Mouse (Mus musculus): ENCODE measurements around the gene Cadm1.

Cadm1 gene

GRCm38 (mm10) chr9:47802527-47802926 lies 272.6 kb downstream of the Cadm1 start:
- DNase-seq (ENCODE audit: low spot score in 2 of 2) = no peak

GRCm38 (mm10) chr9:47803531-47804105 lies 273.6 kb downstream of the Cadm1 start:
- DNase-seq (ENCODE audit: low spot score in 2 of 2) = no peak

DNA sequence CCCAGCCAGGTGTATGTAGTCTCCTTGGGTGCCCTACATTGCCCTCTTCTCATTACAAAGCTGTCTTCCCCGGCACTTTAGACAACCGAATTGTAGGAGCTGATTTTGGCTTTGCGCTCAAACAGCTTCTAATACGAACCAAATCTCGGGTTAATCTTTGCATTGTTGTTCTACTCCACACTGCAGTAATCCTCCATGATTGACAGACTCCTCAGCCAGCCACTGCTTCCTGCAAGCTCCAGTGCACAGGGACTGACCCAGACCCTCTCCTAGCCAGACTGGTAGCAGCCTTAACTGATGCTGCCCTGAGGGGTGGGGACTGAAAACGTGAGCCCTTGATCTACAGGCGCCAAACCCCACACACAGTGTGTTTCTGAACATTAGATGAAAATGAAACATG lies 275.7 kb downstream of the Cadm1 start:
- no peak for DNase-seq (ENCODE audit: low spot score in 2 of 2)

DNA sequence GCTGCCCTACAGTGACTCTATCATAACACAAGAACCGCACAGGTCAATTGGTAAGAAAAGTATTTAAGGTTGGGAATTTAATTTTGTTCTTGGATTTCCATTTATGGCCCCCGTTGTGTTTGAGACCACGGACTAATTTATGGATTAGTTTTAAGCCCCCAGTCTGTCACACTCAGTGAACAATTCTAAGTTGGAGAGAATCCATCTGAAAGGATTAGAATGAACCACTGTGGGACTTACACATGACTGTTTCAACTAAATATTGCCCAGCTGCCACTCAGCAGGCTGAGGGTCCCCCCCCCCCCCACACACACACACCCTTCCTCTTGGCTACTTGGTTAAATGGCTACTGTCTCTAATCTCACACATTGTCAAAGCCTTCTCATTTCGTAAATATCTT lies 295.7 kb downstream of the Cadm1 start:
- no peak for DNase-seq (ENCODE audit: low spot score in 2 of 2)

- DNase-seq (ENCODE audit: low spot score in 2 of 2) = no peak
Measured at GRCm38 (mm10) chr9:47828762-47829161, 298.8 kb downstream of the Cadm1 start.

DNA sequence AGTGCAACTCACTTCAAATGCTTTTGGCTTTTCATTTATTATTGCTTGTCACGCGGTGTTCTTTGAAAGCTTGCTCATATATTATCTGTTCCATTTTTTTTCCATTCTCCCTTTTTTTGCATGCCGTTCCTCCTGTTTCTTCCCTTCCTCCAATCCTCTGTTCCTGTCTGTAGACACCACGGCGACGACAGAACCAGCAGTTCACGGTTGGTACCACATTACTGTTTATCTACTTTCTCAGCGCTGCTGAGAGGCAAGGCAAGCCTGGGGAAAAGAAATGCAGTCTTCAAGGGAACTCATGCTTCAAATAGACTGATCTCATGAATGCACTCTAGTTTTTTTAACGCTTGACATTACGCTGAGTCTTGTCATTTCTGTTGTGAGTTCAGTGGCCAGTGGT lies 299.2 kb downstream of the Cadm1 start:
- DNase-seq (ENCODE audit: low spot score in 2 of 2) = no peak

DNA sequence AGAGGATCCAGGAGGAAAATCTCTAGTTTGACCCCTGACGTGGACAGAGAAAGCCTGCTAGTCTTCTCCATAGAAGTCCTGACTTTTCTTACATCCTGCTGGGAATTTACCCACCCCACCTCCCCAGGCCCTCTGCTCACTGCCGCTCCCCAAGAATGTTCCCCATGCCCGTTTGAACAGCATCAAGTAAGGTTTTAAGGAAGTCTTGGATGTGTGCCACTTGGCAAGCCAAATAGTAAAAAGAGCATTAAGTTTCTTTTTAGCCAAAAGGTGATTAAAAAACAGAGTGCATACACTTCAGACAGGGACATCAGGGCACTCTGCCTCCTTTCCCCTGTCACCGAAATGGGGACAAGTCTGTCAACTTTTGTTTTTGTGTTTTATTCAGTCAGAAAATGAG lies 299.9 kb downstream of the Cadm1 start:
- no peak for DNase-seq (ENCODE audit: low spot score in 2 of 2)

DNA sequence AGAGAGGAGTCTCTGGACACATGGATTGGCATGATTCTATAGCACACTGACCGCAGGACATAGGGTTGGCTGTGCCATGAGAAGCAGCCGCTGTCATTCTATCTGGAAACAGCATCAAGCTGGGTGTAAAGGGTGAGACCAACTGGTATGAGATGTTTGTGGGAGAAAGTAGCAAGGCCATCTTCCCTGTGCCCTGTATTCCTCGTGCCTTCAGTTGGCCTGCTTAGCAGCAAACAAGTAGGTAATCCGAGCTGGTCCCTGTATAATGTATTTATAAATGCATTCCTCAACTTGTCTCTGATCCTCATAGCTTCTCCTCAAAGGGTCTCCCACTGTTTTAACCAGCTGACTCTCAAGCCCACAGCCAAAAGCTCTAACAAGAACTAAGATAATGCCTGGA lies 301.4 kb downstream of the Cadm1 start:
- DNase-seq (ENCODE audit: low spot score in 2 of 2) = no peak

- no peak for DNase-seq (ENCODE audit: low spot score in 2 of 2)
Measured at GRCm38 (mm10) chr9:47838170-47838569, 308.2 kb downstream of the Cadm1 start.

- DNase-seq (ENCODE audit: low spot score in 2 of 2) = no peak
Measured at GRCm38 (mm10) chr9:47838890-47839691, 309.1 kb downstream of the Cadm1 start.

DNA sequence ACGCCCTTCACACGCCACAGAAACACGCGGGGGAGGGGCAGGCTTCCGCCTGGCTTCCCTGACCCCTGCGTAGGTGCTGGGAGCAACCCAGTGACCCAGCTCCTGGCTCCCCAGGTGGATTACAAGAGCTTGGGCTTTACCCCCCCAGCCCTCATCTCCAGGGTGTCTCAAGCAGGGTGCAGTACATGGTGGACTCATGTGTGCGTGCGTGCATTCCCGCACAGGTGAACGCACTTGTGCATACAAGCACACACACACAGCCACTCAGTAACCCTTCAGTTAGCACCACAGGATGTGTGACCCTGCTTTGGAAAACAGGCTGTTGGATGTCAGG lies 309.7 kb downstream of the Cadm1 start:
- DNase-seq (ENCODE audit: low spot score in 2 of 2) = no peak

DNA sequence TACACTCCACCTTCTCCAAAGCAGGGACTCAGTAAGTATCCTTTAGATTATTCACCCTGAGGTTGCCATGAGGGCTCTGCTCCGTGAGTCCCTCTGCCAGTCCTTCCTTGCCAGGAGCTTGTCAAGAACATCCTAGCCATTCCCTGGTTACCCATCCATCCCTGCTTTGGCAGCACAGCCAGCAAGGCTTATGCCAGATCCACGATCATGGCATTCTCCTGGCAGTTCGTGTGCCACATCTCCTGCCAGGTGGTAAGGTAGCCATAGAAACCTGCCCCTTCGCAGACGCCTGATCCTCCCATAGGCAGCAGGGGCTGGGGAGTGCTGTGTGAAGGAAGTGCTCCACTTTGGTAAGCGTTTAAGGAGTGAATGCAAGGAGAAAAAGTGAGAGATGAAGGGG lies 313.4 kb downstream of the Cadm1 start:
- no peak for DNase-seq (ENCODE audit: low spot score in 2 of 2)

- DNase-seq (ENCODE audit: low spot score in 2 of 2) = no peak
Measured at GRCm38 (mm10) chr9:47846275-47846674, 316.3 kb downstream of the Cadm1 start.

- DNase-seq (ENCODE audit: low spot score in 2 of 2) = no peak
Measured at GRCm38 (mm10) chr9:47846926-47847325, 317.0 kb downstream of the Cadm1 start.

- no peak for DNase-seq (ENCODE audit: low spot score in 2 of 2)
Measured at GRCm38 (mm10) chr9:47847797-47848196, 317.8 kb downstream of the Cadm1 start.

DNA sequence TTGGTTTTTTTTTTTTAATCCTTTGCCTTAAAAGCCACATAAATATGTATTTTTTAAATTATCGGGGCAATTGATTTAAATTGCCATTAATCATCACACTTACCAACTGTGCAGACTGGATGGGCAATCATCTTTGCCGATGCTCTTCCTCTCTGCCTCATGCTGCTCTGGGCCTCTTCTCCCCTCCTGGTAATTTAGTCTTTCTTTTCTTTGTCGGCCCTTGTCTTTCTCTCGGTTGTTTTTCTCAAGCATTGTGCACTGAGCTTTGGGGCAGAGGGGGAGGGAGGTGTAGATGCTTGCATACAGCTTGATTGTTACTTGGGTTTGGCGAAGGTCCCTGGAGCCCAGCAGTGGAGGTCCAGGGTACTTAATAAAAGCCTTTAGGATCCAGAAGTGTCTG lies 318.8 kb downstream of the Cadm1 start:
- no peak for DNase-seq (ENCODE audit: low spot score in 2 of 2)

- no peak for DNase-seq (ENCODE audit: low spot score in 2 of 2)
Measured at GRCm38 (mm10) chr9:47856311-47856710, 326.3 kb downstream of the Cadm1 start.

DNA sequence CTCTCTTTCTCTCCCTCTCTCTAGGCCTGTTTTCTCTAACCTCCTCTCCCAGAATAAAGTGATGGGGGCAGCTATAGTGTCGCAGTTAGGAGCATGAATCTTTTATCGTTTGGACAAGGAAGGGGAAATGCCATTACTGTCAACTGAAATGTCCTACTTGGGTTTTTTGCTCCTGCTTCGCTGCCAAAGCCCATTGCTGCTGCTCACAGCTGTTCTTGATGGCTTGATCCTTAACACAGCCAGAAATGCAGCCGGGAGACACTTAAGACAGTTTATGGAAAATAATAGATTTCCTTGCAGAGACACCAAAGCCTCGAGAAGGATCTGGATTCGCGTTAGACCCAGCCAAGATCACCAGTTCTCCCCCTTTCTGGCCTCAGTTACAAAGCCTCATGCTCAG lies 327.3 kb downstream of the Cadm1 start:
- no peak for DNase-seq (ENCODE audit: low spot score in 2 of 2)

DNA sequence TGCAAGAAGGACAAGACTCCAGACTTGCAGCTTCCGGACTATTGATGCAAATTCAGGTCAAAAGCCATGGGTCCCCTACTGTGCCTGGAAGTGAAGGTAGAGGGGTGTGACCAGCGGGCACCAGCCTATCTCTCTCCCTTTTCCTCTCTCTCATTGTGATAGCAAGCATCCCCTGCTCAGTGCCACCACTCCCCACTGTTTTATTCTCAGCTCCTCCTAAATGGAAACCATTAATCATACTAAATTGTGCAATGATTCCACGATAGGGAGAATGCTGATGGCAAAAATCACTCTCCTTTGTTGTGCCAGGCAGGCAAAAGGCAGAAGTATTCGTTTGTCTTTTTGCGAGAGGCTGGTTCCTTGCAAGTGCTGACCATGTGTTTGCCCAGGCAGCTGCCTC lies 328.2 kb downstream of the Cadm1 start:
- no peak for DNase-seq (ENCODE audit: low spot score in 2 of 2)

DNA sequence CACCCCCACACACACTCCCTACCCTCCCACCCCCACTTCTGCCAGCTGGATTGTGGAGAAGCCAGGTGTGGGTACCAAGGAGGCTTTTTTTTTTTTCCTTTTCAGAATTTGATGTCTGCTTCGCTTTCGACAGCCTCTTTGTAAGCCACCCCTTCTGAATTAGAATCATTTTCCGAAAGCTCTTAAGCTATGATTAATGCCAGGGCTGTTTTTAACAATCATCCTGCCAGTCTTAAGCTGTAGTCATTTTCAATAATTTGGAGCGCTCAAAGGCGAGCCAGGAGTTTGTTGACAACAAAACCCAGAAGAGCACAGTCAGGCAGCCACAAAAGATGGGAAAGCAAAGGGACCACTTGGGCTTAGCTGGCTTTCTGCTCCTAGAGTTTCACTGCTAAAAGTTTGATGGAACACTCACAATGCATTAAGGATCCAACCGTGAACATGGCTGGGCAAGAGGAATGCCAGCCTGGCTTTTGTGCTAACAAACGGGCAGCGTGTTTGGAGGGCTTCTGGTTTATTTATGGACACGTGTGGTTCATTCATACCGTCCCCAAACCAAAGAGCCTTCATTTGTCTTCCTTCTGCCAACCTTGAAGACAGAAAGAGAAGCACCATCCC lies 328.9 kb downstream of the Cadm1 start:
- DNase-seq (ENCODE audit: low spot score in 2 of 2) = no peak

DNA sequence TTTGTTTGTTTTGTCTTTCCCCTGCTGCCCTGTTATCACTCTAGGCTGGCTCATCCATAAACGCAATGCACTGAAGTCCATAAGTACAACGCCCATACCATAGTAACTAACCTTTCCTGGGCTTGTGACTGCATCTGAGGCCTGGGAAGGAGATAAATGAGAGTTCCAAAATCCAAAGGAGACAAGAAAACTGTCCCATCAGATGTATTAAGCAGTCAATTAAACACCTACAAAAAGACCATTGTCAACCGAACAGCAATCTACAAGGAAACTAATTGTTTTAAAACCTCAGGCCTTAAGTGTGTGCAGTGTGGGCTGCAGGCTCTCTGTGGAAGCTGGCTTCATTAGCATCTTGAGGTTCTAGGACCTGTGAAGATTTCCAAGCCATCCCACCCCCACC lies 331.0 kb downstream of the Cadm1 start:
- no peak for DNase-seq (ENCODE audit: low spot score in 2 of 2)

DNA sequence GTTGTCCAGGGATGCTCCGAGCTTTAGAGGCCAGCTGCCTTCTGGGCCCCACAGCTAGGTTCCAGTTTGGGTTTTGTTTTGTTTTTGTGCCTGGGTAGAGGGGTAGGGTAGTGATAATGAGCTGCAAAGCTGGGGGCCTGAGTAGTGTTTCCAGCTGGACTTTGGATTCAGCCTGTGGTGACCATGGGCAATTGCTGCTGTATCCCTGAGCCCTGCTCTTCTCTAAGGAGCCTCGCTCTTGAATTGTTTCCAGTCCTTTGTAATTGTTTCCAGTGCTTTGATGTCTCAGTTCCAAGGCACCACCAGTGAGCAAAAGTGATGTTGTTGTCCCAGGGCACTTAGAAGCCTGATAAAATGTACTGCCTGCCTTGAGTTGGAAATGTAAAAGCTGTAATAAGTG lies 331.8 kb downstream of the Cadm1 start:
- no peak for DNase-seq (ENCODE audit: low spot score in 2 of 2)

- DNase-seq (ENCODE audit: low spot score in 2 of 2) = no peak
Measured at GRCm38 (mm10) chr9:47866001-47866400, 336.0 kb downstream of the Cadm1 start.
